Mouse (Mus musculus) heart, adult 2 months (tissue): ENCODE data around the gene Gpr161. TPM values are rescaled to one million over a fixed set of nuclear protein-coding genes. Genes with fewer than 3 reads are reported as not detected.

Source experiments
- DNase-seq, 2 experiments: peaks; one replicate each; pipeline ENCODE4 v3.0.0; 2021
- H3K27ac ChIP-seq: fragments of 200-600 bp; 2 replicates; pipeline ENCODE4 v1.8.1; 2022
- H3K27me3 ChIP-seq: fragments of 200-500 bp; 2 replicates; pipeline ENCODE4 v1.6.1; 2012; ENCODE audit warnings: mild to moderate bottlenecking, low read length, inconsistent platforms, mixed read lengths; ENCODE audit not compliant: control insufficient read depth, insufficient read depth
- H3K36me3 ChIP-seq: fragments of 200-500 bp; 2 replicates; pipeline ENCODE4 v1.6.1; 2012; ENCODE audit warnings: low read length, inconsistent platforms; ENCODE audit not compliant: control insufficient read depth, insufficient read depth
- H3K4me1 ChIP-seq: fragments of 200-500 bp; 2 replicates; pipeline ENCODE4 v1.6.1; 2011; ENCODE audit warnings: low read length; ENCODE audit not compliant: control insufficient read depth, insufficient read depth
- H3K4me3 ChIP-seq: fragments of 200-600 bp; 2 replicates; pipeline ENCODE4 v1.8.1; 2022
- H3K79me2 ChIP-seq: fragments of 200-500 bp; replicated peaks from 2 replicates; pipeline ENCODE4 v1.6.1; 2012; ENCODE audit warnings: mild to moderate bottlenecking, inconsistent platforms, low read length, moderate library complexity, mixed read lengths; ENCODE audit not compliant: control insufficient read depth, insufficient read depth
- H3K9ac ChIP-seq: fragments of 200-500 bp; 2 replicates; pipeline ENCODE4 v1.6.1; 2012; ENCODE audit warnings: low read depth, mild to moderate bottlenecking, control low read depth, inconsistent platforms, low read length, mixed read lengths
- CTCF ChIP-seq: fragments of 200-600 bp; IDR thresholded peaks from 2 replicates; pipeline ENCODE4 v1.8.1; 2022; ENCODE audit warnings: antibody characterized with exemption, mild to moderate bottlenecking, moderate library complexity
- EP300 ChIP-seq: fragments of 200-500 bp; IDR thresholded peaks from 2 replicates; pipeline ENCODE4 v1.6.1; 2011; ENCODE audit warnings: low read depth, low read length, control low read depth; ENCODE audit not compliant: insufficient read depth
- POLR2A ChIP-seq: fragments of 200-500 bp; IDR thresholded peaks from 2 replicates; pipeline ENCODE4 v1.6.1; 2011; ENCODE audit warnings: mild to moderate bottlenecking, low read depth, low read length, control low read depth; ENCODE audit not compliant: insufficient read depth
- WGBS: fragments of 180-500 bp; shearing (Covaris S2); methylation state at CpG from one replicate; pipeline ENCODE4 v1.1.7; 2018; 5-methylcytosine and 5-hydroxymethylcytosine counted together
- intact Hi-C: fragments of 180-260 bp; cut with DNase I; formaldehyde crosslinking; loops from one replicate; pipeline ENCODE4 v1.15.1; 2025
- long read RNA-seq: library from polyadenylated mRNA; stranded (forward); transcript quantifications from one replicate; pipeline ENCODE4 v2.0.0, GENCODE M21; 2021
- polyA plus RNA-seq: library from polyadenylated mRNA; depleted of rRNA; stranded (reverse); fragments of >200 nt; gene quantifications from 2 replicates; pipeline ENCODE4 v1.2.3, GENCODE M21; 2012; rRNA removed
- total RNA-seq, 2 experiments: library from RNA; stranded (reverse); gene quantifications; 2 replicates each; pipeline ENCODE4 v1.2.3; 2021

Gpr161 gene
- 1 to 10 TPM; 1.4 to 1.5 TPM for total RNA-seq
- 2.2 and 2.7 TPM in 2 replicates for polyA plus RNA-seq
- long read RNA-seq, partial matches to known transcripts, result 0 of 2 reads
- long read RNA-seq, other reads (novel, unspliced or antisense), result 2 of 2 reads

- no peak within 1 kb of the TSS for H3K4me3 ChIP-seq
- H3K9ac ChIP-seq, result no peak within 1 kb of the TSS
- H3K79me2 ChIP-seq, result no peaks in the 10 kb centered on the region
- H3K4me1 ChIP-seq, result no peaks in the 10 kb centered on the region
- TF ChIP-seq EP300 (no peak), POLR2A (no peak), CTCF (no peak)
- 97% methylated on average over 1 of the region's 1 CpGs for WGBS
- intact Hi-C loops, result no loop called here
- no peaks in the 10 kb centered on the region for H3K36me3 ChIP-seq
- no peak for DNase-seq
- no peaks in the 10 kb centered on the region for H3K27me3 ChIP-seq
- no peak within 1 kb of the TSS for H3K27ac ChIP-seq
These were observed at the start of gene Gpr161 for GRCm38 (mm10) chr1:165295489-165295888. Gpr161 (plus strand) TSS chr1:165295789.

- no peaks in the 10 kb centered on the region for H3K79me2 ChIP-seq
- TF ChIP-seq CTCF (no peak), EP300 (no peak), POLR2A (no peak)
- intact Hi-C loops, result no loop called here
- H3K27me3 ChIP-seq, result no peaks in the 10 kb centered on the region
- DNase-seq, result no peak
- 68% methylated on average over 5 of the region's 5 CpGs for WGBS
- no peak overlapping the region for H3K4me3 ChIP-seq
- H3K9ac ChIP-seq, result no peak overlapping the region
- no peaks in the 10 kb centered on the region for H3K4me1 ChIP-seq
- no peak overlapping the region for H3K27ac ChIP-seq
- H3K36me3 ChIP-seq, result no peaks in the 10 kb centered on the region
These were observed 49.0 kb upstream of the Gpr161 start for GRCm38 (mm10) chr1:165246587-165246986.

- Histone ChIP-seq H3K79me2 (no peaks in the 10 kb centered on the region), H3K36me3 (no peaks in the 10 kb centered on the region), H3K9ac (no peak overlapping the region), H3K4me1 (no peaks in the 10 kb centered on the region), H3K4me3 (no peak overlapping the region), H3K27me3 (no peaks in the 10 kb centered on the region), H3K27ac (no peak overlapping the region)
- intact Hi-C loops, result no loop called here
- no peak for TF ChIP-seq EP300
- TF ChIP-seq POLR2A, result no peak
- TF ChIP-seq CTCF, result no peak
- WGBS, result 59% methylated on average over 5 of the region's 5 CpGs
- DNase-seq, result peak in 1 of 2 experiments; percentile 30
These were observed 48.5 kb upstream of the Gpr161 start for GRCm38 (mm10) chr1:165247085-165247484.

GRCm38 (mm10) chr1:165247788-165248187 is 47.8 kb upstream of the Gpr161 start:
- 95% methylated on average over 3 of the region's 3 CpGs for WGBS
- no peak for TF ChIP-seq EP300
- no peak for TF ChIP-seq CTCF
- no peak for TF ChIP-seq POLR2A
- no peak overlapping the region for H3K4me3 ChIP-seq
- intact Hi-C loops, result no loop called here
- H3K79me2 ChIP-seq, result no peaks in the 10 kb centered on the region
- H3K4me1 ChIP-seq, result no peaks in the 10 kb centered on the region
- H3K36me3 ChIP-seq, result no peaks in the 10 kb centered on the region
- H3K27ac ChIP-seq, result no peak overlapping the region
- DNase-seq, result no peak
- no peak overlapping the region for H3K9ac ChIP-seq
- no peaks in the 10 kb centered on the region for H3K27me3 ChIP-seq

- Histone ChIP-seq H3K36me3 (no peaks in the 10 kb centered on the region), H3K4me3 (no peak overlapping the region), H3K27me3 (no peaks in the 10 kb centered on the region), H3K4me1 (no peaks in the 10 kb centered on the region), H3K9ac (no peak overlapping the region), H3K27ac (no peak overlapping the region), H3K79me2 (no peaks in the 10 kb centered on the region)
- no peak for DNase-seq
- WGBS, result 45% methylated on average over 4 of the region's 4 CpGs
- no peak for TF ChIP-seq POLR2A
- TF ChIP-seq CTCF, result no peak
- no peak for TF ChIP-seq EP300
- intact Hi-C loops, result no loop called here
These were observed 46.7 kb upstream of the Gpr161 start for GRCm38 (mm10) chr1:165248842-165249241.

GRCm38 (mm10) chr1:165250546-165250945 is 45.0 kb upstream of the Gpr161 start:
- H3K4me3 ChIP-seq, result no peak overlapping the region
- no peak for DNase-seq
- H3K27me3 ChIP-seq, result no peaks in the 10 kb centered on the region
- H3K4me1 ChIP-seq, result no peaks in the 10 kb centered on the region
- H3K9ac ChIP-seq, result no peak overlapping the region
- no peaks in the 10 kb centered on the region for H3K36me3 ChIP-seq
- WGBS, result 84% methylated on average over 2 of the region's 2 CpGs
- no peak overlapping the region for H3K27ac ChIP-seq
- intact Hi-C loops, result no loop called here
- TF ChIP-seq POLR2A, result no peak
- no peak for TF ChIP-seq EP300
- no peak for TF ChIP-seq CTCF
- H3K79me2 ChIP-seq, result no peaks in the 10 kb centered on the region
